Mouse (Mus musculus) right cerebral cortex, adult 2 months (tissue): Measurements from ENCODE around the gene Zfp598.
"Not testable (repeated sequence)": the region's sequence is repeated elsewhere in the genome, so short reads cannot be mapped to it uniquely, and the experiment has no call there.

Experiments
- DNase-seq, 2 experiments: peaks; one replicate each; pipeline ENCODE4 v3.0.0; 2021 to 2022; ENCODE audit warnings: low spot score in 2 of 2

Gene Zfp598

DNA sequence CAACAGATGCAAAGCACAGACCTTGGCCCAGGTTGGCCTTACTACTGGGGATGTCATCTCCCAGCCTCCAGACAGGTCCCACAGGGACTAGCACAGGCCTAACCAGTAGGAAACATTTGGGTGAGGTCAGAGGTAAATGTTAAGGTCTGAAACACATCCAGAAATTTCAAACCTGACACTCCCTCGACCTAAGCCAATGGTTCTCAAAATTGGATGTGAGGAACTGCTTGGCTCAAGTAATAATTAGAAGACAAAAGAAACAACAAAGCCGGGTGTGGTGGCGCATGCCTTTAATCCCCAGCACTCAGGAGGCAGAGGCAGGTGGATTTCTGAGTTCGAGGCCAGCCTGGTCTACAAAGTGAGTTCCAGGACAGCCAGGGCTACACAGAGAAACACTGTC is 23.1 kb upstream of the Zfp598 start:
- DNase-seq = no peak

DNA sequence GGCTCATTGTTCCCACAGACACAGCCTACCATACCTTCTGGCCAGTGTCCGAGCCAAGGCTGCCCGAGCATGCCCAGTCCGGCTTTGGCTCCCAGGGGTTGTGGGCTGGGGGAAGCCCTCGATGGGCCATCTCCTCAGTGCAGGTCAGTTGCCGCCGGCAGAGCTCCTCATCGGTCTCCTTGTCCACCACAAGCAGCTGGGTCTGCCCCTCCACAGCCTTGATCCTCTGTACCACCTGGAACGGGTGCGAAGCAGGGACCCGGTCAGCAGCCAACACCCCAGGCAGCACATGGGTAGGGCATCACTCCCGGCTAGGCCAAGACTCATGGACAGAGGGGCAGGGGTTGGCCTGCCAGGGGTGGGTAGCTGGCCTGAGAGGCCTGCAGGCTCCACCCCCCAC is 22.0 kb upstream of the Zfp598 start:
- no peak for DNase-seq

GRCm38 (mm10) chr17:24648731-24649377 is 20.6 kb upstream of the Zfp598 start:
- DNase-seq = no peak

DNA sequence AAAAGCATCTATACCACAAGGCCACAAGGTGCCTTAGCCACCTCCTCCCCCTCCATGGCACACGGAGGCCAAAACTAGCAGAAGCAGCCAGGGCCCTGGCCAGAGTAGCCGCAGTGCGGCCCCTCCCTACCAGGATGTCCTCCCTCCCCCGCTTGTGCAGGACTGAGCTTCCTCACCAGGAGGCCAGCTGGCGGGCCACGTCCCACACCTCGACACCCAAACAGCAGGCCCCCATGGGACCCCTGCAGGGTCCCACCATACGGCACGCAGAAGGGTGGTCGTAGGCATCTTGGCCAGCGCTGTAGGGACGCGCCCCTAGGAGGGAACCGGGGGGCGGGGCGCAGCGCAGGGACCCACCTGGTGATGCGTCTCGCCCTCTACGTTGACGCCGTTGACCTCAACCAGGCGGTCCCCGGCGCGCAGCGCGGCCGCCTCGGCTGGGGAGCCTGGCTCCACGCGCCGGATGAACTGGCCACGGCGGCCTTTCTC is 19.9 kb upstream of the Zfp598 start:
- no peak for DNase-seq

- no peak for DNase-seq
Measured at GRCm38 (mm10) chr17:24650070-24650616, 19.3 kb upstream of the Zfp598 start, which contains the start of gene Slc9a3r2. TSS of gene Slc9a3r2 (minus strand) at chr17:24650327.

DNA sequence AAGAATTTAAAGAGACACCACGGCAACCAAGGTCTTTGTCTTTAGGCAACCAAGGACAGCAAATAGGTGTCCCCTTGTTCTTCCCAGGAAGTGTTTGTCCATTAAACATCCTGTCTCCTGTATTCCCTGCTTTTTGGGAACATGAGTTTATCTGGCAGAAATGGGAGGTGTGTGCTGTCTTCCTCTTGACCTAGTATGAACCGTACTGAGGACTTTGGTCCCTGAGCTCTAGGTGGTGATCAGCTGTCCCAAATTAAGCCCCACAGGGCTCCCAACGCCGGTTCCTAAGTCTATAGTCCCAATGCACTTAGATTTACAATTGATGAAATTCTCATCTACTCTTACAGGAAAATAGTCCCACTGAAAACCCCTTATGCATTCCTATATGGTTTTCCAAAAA is 18.7 kb upstream of the Zfp598 start:
- no peak for DNase-seq

DNA sequence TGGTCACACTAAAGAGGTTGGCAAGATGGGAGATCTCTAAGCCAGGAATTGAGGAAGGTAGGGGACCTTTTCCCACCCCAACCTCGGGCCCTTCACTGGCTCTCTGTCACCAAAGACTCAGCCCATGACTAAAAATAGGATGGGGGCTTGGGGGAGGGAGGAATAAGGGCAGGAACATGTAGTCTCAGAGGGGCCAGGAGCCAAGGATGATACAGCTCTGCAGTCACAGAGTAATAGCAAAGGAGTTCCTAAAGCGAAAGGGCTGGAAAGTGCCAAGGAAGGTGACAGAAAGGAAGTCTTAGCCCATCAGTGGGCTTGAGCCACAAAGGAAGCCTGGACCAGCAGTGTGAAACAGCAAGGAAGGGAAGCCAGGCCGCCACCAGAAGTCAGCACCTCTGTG is 17.7 kb upstream of the Zfp598 start:
- DNase-seq = no peak

- peak; percentile 58 to 62 for DNase-seq
Measured at GRCm38 (mm10) chr17:24653967-24654710, 15.3 kb upstream of the Zfp598 start.

DNA sequence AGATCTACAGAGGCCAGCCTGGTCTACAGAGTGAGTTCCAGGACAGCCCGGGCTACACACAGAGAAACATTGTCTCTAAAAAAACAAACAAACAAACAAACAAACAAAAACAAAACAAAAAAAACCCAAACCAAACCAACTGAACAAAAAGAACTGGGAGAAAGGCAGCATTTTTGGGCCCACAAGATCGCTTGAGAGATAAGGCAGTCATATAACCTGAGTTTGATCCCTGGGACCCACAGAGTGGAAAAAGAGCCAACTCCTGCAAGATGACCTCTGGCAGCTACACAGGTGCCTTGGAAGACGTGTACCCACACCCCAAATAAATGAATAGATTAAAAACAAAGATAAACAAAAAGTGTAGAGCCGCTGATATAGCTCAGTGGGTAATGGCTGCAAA is 14.5 kb upstream of the Zfp598 start:
- no peak for DNase-seq

DNA sequence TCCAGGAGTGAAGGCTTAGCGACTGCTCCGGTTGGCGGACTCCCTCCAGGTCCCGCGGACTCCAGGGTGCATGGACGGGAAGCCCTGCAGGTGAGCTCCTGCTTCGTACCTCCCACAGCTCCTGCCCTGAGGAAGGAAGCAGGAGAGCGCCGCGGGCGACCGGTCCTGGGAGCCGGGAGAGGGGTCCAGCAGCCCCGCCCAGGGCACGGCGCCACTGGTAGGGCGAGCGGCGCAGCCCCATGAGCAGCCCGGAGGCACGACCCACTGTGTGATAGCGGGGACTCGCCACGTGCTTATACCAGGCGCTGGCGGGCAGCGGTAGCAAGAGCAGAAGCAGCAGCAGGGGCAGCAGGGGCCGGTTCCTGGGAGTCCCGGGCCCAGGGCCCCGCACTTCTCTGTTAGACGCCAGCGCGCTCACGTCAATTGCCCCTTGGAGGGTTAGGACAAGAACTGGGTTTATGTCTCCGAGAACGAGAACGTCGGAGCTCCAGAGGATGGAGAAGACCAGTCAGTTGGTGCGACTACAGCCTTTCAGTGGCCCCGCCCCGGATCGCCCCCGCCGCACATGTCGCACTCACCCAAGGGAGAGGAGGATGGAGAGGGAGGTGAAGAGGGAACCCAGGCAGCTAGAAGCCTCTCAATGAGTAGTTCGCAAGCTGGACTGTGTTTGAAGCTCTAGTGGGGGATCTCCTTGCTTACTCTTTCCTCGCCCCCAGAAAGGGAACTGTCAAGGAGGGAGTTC is 11.3 kb upstream of the Zfp598 start, which contains the start of gene Npw:
Gene Npw (minus strand): TSS at position 441 of the 742 bp plus-strand sequence.
- no peak for DNase-seq

DNA sequence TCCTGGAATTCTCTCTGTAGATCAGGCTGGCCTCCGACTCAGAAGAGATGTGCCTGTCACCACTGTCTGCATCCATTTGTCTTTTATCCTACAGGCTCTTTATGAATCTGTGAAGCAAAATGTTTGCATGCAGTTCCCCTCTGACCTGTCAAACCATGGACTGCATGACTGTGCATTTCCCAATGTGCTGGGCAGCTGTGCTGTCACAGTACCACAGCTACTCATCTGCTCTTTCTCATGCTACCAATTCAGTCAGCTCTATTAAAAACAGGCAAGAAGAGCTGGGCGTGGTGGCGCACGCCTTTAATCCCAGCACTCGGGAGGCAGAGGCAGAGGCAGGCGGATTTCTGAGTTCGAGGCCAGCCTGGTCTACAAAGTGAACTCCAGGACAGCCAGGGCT is 2.5 kb upstream of the Zfp598 start:
- not testable (repeated sequence) for DNase-seq

GRCm38 (mm10) chr17:24667416-24667815 is 2.1 kb upstream of the Zfp598 start:
- DNase-seq = peak in 1 of 2 experiments; percentile 71

DNA sequence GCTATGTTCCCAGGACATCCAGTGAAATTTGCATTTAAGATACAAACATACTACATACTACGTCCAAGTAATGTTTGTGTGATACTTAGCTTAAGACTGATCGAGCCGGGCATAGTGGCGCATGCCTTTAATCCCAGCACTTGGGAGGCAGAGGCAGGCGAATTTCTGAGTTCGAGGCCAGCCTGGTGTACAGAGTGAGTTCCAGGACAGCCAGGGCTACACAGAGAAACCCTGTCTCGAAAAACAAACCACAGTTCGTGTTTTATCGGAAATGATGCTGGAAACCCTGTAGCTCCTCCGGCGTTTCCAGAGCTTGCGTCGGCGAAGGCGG is 308 bp upstream of the Zfp598 start:
- not testable (repeated sequence) for DNase-seq

- DNase-seq = no peak
Measured at GRCm38 (mm10) chr17:24670246-24670844, 858 bp downstream of the Zfp598 start.

- no peak for DNase-seq
Measured at GRCm38 (mm10) chr17:24671346-24671745, 1.9 kb downstream of the Zfp598 start.

DNA sequence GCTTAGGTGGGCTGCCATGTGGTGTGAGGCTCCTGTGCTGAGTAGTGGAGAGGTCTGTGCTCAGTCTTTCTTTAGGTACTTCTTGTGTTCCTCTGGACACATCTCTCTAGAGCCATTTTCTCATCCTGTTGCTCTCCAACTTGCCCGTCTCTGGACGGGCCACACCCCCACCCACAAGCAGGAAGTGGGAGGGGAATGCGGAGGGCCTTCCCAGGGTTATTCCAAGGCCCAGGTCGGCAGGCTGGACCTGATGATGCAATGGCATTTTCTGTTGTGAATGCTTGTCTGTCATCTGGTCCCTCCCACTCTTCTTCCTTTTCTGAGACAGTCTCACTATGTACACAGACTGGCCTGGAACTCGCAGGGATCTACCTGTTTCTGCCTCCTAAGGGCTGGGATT is 2.7 kb downstream of the Zfp598 start:
- DNase-seq = no peak

DNA sequence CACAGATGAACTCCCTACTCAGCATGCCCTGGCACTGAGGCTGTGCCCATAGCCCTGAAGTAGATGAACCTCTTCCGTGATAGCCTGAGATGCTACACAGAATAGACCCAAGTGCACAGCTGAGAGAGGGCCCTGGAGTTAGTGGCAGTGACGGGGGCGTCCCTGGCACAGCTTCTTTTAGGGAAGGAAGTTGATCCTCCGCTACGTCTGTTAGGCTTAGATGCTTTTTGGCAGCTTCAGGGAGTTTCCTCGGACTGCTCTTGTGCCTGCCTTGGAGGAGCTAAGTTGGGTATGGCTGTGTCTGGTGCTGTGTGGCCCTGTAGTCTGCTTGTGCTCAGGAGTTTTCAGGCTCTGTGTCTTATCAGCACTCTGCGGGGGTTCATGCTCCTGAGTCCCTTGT is 4.8 kb downstream of the Zfp598 start:
- peak; percentile 53 for DNase-seq

DNA sequence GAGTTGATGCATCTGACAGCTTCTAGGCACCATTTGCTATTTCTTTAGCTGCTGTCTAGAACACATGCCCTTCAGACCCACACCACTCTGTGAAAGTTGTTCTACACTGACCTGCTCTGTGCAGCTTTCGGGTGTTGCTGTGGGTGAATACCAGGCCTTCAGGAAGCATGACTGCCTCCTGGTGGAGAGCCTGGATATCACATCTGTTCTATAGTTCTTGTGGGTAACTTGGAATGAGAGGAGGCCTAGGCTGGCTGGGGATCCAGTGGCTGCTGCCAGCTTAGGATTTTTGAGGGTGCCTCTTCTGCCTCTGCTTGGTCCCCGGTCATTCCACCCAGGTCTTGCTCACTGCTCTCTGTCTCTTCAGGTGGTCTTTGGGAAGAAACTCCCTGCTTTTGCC is 6.7 kb downstream of the Zfp598 start:
- peak; percentile 67 to 77 for DNase-seq

DNA sequence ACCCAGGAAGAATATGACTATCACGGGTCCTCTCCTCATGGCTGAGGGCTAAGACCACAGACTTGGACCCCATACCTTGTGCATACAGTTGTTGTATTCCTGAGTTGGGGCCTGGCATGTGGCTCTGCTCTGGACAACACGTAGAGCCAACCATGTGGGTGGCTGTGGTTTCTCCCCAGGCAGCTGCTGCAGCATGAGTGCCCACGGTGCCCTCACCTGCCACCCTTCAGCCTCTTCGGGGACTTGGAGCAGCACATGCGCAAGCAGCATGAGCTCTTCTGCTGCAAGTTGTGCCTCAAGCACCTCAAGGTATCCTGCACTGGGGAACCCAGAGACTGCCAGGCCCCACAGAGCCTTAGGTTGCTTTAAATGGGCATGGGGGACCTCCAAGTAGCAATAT is 7.4 kb downstream of the Zfp598 start:
- no peak for DNase-seq

- no peak for DNase-seq
Measured at GRCm38 (mm10) chr17:24677500-24678080, 8.1 kb downstream of the Zfp598 start.

- DNase-seq = no peak
Measured at GRCm38 (mm10) chr17:24686514-24686913, 17.0 kb downstream of the Zfp598 start.
